7 mouse cellular contexts compared by ENCODE assay signal in genomic region chr2:127430238-127430637, GRCm38 (mm10). TPM values are rescaled to one million over a fixed set of nuclear protein-coding genes. Genes with fewer than 3 reads are reported as not detected.
DNase-seq lines count a peak whose midpoint lies in the region; ATAC-seq and TF ChIP-seq lines count a peak whose summit lies in the region.

No protein-coding gene starts in this region.

- TF ChIP-seq CTCF in G1E (IDR thresholded peaks at IDR 0.05; ENCODE audit: low read depth, low read length), result peak; percentile 86

- H3K27me3 ChIP-seq in limb, embryonic 11.5 days (ENCODE audit: control insufficient read depth, insufficient read depth, low read length), result no peaks in the 10 kb centered on the region
- no peaks in the 10 kb centered on the region for H3K27me3 ChIP-seq in limb, embryonic 10.5 days (ENCODE audit: low read depth, poor library complexity, severe bottlenecking)
- peaks cover 21% of the 10 kb centered on the region for H3K27me3 ChIP-seq in G1E (ENCODE audit: insufficient read depth, low read length)

- no peak overlapping the region for H3K4me3 ChIP-seq in limb, embryonic 11.5 days (ENCODE audit: low read depth, low read length)
- no peak overlapping the region for H3K4me3 ChIP-seq in limb, embryonic 10.5 days
- no peak overlapping the region for H3K4me3 ChIP-seq in G1E (ENCODE audit: low read depth, low read length)

- 30% methylated on average over 3 of the region's 3 CpGs for WGBS in limb, embryonic 11.5 days
- 25% methylated on average over 3 of the region's 3 CpGs for WGBS in limb, embryonic 10.5 days

- H3K36me3 ChIP-seq in limb, embryonic 11.5 days (ENCODE audit: control insufficient read depth, insufficient read depth, low read length), result no peaks in the 10 kb centered on the region
- peaks cover 12% of the 10 kb centered on the region for H3K36me3 ChIP-seq in limb, embryonic 10.5 days
- H3K36me3 ChIP-seq in G1E (replicated peaks), result peaks cover 25% of the 10 kb centered on the region

- H3K9ac ChIP-seq in limb, embryonic 11.5 days (ENCODE audit: low read length), result no peak overlapping the region

- intact Hi-C loops in heart, postnatal 10 days (cut with DNase I), result loop anchor here (1.0 kb wide), 1 partner anchor 67 kb away; the partner anchor contains the start of gene Adra2b

- H3K9me3 ChIP-seq in limb, embryonic 11.5 days (ENCODE audit: control insufficient read depth, low read length), result no peaks in the 10 kb centered on the region
- no peaks in the 10 kb centered on the region for H3K9me3 ChIP-seq in limb, embryonic 10.5 days (replicated peaks)
- no peaks in the 10 kb centered on the region for H3K9me3 ChIP-seq in G1E (replicated peaks)

- ATAC-seq in limb, embryonic 11.5 days (ENCODE audit: insufficient number of reproducible peaks, low FRiP score, low TSS enrichment, low read depth), result no peak
- no peak; the same call in 1 of the 2 replicates for ATAC-seq in G1E (ENCODE audit: extremely low read depth, insufficient number of reproducible peaks, low FRiP score, poor library complexity, severe bottlenecking)

- peak; percentile 57 for DNase-seq in limb, embryonic 11.5 days (ENCODE audit: low spot score)
- DNase-seq in limb, embryonic 10.5 days (ENCODE audit: low spot score), result no peak
- no peak for DNase-seq in G1E (ENCODE audit: low spot score)
- DNase-seq in adrenal gland, postnatal 14 days, result peak; percentile 65
- peak; percentile 49 to 61 for DNase-seq in heart, postnatal 10 days
- peak; percentile 24 to 28 for DNase-seq in layer of hippocampus, postnatal 36 days
- DNase-seq in retina, postnatal 1 day, result peak; percentile 62

- H3K4me2 ChIP-seq in limb, embryonic 11.5 days (ENCODE audit: low read depth, severe bottlenecking), result no peak overlapping the region

- H3K27ac ChIP-seq in limb, embryonic 11.5 days (replicated peaks; ENCODE audit: low read depth, low read length), result no peak overlapping the region
- H3K27ac ChIP-seq in limb, embryonic 10.5 days, result no peak overlapping the region

- no peaks in the 10 kb centered on the region for H3K4me1 ChIP-seq in limb, embryonic 11.5 days (ENCODE audit: control insufficient read depth, insufficient read depth, low read length)
- H3K4me1 ChIP-seq in limb, embryonic 10.5 days, result no peaks in the 10 kb centered on the region
- H3K4me1 ChIP-seq in G1E (ENCODE audit: insufficient read depth, low read depth, low read length), result peaks cover 4% of the 10 kb centered on the region; the same call in 1 of the 2 replicates

RNA-seq across cellular contexts. Expression of gene Gpat2, which starts 5.2 kb away (rescaled TPM):
- polyA plus RNA-seq in limb, embryonic 11.5 days (2014; fragmentation: Nextera tagmentation; extraction: Ambion mirVana), result 0.09 TPM in 1 of 2 replicates, not detected in the other
- polyA plus RNA-seq in limb, embryonic 10.5 days (2016; fragmentation: Nextera tagmentation; extraction: Ambion mirVana), result 0.10 TPM in 2 replicates
- total RNA-seq in G1E (2014; fragmentation: Nextera tagmentation) (not detected in 2 replicates), G1E (2017) (not detected in 2 replicates)
- not detected in 2 replicates for polyA plus RNA-seq in G1E (2012)
- 0.37 and 0.38 TPM in 2 replicates for total RNA-seq in adrenal gland, postnatal 14 days (2021)
- total RNA-seq in heart, postnatal 10 days (2021), result not detected
- under 1 TPM in 1 of 2 experiments, not detected in 1; 0.20 TPM for total RNA-seq in layer of hippocampus, postnatal 36 days (2021)

RNA-seq across cellular contexts. Expression of gene Fahd2a, which starts 14.1 kb away (rescaled TPM):
- polyA plus RNA-seq in limb, embryonic 11.5 days (2014; fragmentation: Nextera tagmentation; extraction: Ambion mirVana), result 20.7 and 28.3 TPM in 2 replicates
- polyA plus RNA-seq in limb, embryonic 10.5 days (2016; fragmentation: Nextera tagmentation; extraction: Ambion mirVana), result 15.6 and 21.1 TPM in 2 replicates
- total RNA-seq in G1E (2014; fragmentation: Nextera tagmentation), result 5.9 and 10.0 TPM in 2 replicates
- total RNA-seq in G1E (2017), result 9.6 and 13.5 TPM in 2 replicates
- 23.1 and 35.3 TPM in 2 replicates for polyA plus RNA-seq in G1E (2012)
- total RNA-seq in adrenal gland, postnatal 14 days (2021), result 48.1 and 48.5 TPM in 2 replicates
- 10 to 100 TPM; 25.2 to 25.3 TPM for total RNA-seq in heart, postnatal 10 days (2021)
- total RNA-seq in layer of hippocampus, postnatal 36 days (2021), result 10 to 100 TPM; 15.8 to 18.9 TPM

Comparison
In these comparisons a context has a peak if more than half of its experiments do, and no peak if none do; other contexts are left out.
1. DNase-seq: peak in limb, embryonic 11.5 days (single experiment), adrenal gland, postnatal 14 days (single experiment), heart, postnatal 10 days (2 of 2), layer of hippocampus, postnatal 36 days (2 of 2) and retina, postnatal 1 day (single experiment); none in limb, embryonic 10.5 days (single experiment) and G1E (single experiment).